ENCODE assay signal across 14 mouse cellular contexts in genomic region chr7:144936311-144936880, GRCm38 (mm10). TPM values are rescaled to one million over a fixed set of nuclear protein-coding genes. Genes with fewer than 3 reads are reported as not detected.
DNase-seq lines count a peak whose midpoint lies in the region; ATAC-seq and TF ChIP-seq lines count a peak whose summit lies in the region.
"Had no signal": no experiment of that assay in that cellular context is flagged by ENCODE, and none has a peak within 500 bp of the region (broad histone marks: within the 10 kb centered on the region; RNA-seq: fewer than 3 reads in every experiment).

No protein-coding gene starts in this region.

- no peak overlapping the region for H3K27ac ChIP-seq in forebrain, embryonic 11.5 days (ENCODE audit: low read depth, low read length)
- H3K27ac ChIP-seq in forebrain, postnatal 0 days (ENCODE audit: low read depth, low read length) = no peak overlapping the region
- no peak overlapping the region for H3K27ac ChIP-seq in limb, embryonic 11.5 days (replicated peaks; ENCODE audit: low read depth, low read length)
- H3K27ac ChIP-seq in limb, embryonic 10.5 days = no peak overlapping the region
- no peak overlapping the region for H3K27ac ChIP-seq in forebrain, embryonic 14.5 days (ENCODE audit: low read depth, low read length)
- H3K27ac ChIP-seq in midbrain, embryonic 15.5 days = no peak overlapping the region

- peaks cover 10% of the 10 kb centered on the region for H3K4me1 ChIP-seq in forebrain, embryonic 11.5 days (replicated peaks; ENCODE audit: control insufficient read depth, insufficient read depth, low read length)
- H3K4me1 ChIP-seq in forebrain, postnatal 0 days (ENCODE audit: insufficient read depth) = peaks cover 21% of the 10 kb centered on the region
- peaks cover 11% of the 10 kb centered on the region; the same call in 1 of the 2 replicates for H3K4me1 ChIP-seq in limb, embryonic 11.5 days (ENCODE audit: control insufficient read depth, insufficient read depth, low read length)
- peaks cover 55% of the 10 kb centered on the region for H3K4me1 ChIP-seq in limb, embryonic 10.5 days
- peaks cover 14% of the 10 kb centered on the region for H3K4me1 ChIP-seq in forebrain, embryonic 14.5 days (ENCODE audit: control insufficient read depth, insufficient read depth, low read length)
- peaks cover 52% of the 10 kb centered on the region for H3K4me1 ChIP-seq in midbrain, embryonic 15.5 days

- peaks cover 36% of the 10 kb centered on the region; the same call in 1 of the 2 replicates for H3K36me3 ChIP-seq in forebrain, embryonic 11.5 days (ENCODE audit: control insufficient read depth, insufficient read depth, low read length)
- H3K36me3 ChIP-seq in forebrain, postnatal 0 days (ENCODE audit: insufficient read depth) = no peaks in the 10 kb centered on the region
- H3K36me3 ChIP-seq in limb, embryonic 11.5 days (ENCODE audit: control insufficient read depth, insufficient read depth, low read length) = peaks cover 18% of the 10 kb centered on the region
- peaks cover 66% of the 10 kb centered on the region for H3K36me3 ChIP-seq in limb, embryonic 10.5 days
- H3K36me3 ChIP-seq in forebrain, embryonic 14.5 days (ENCODE audit: control insufficient read depth, insufficient read depth, low read length) = peaks cover 30% of the 10 kb centered on the region
- H3K36me3 ChIP-seq in midbrain, embryonic 15.5 days (replicated peaks) = no peaks in the 10 kb centered on the region

- WGBS in forebrain, embryonic 11.5 days = 88% methylated on average over 4 of the region's 4 CpGs
- 78% methylated on average over 4 of the region's 4 CpGs for WGBS in forebrain, postnatal 0 days
- 85% methylated on average over 4 of the region's 4 CpGs for WGBS in limb, embryonic 11.5 days
- 88% methylated on average over 4 of the region's 4 CpGs for WGBS in limb, embryonic 10.5 days
- WGBS in forebrain, embryonic 14.5 days = 86% methylated on average over 4 of the region's 4 CpGs
- 81% methylated on average over 4 of the region's 4 CpGs for WGBS in midbrain, embryonic 15.5 days

- ATAC-seq in forebrain, embryonic 11.5 days (replicated peaks; ENCODE audit: low FRiP score) = no peak
- no peak for ATAC-seq in forebrain, postnatal 0 days
- ATAC-seq in limb, embryonic 11.5 days (ENCODE audit: insufficient number of reproducible peaks, low FRiP score, low TSS enrichment, low read depth) = no peak
- ATAC-seq in forebrain, embryonic 14.5 days = no peak
- ATAC-seq in midbrain, embryonic 15.5 days (replicated peaks) = no peak
- ATAC-seq: intestine, postnatal 0 days had no signal

- H3K9ac ChIP-seq in forebrain, embryonic 11.5 days (ENCODE audit: low read length) = no peak overlapping the region; the same call in 1 of the 2 replicates
- no peak overlapping the region for H3K9ac ChIP-seq in forebrain, postnatal 0 days
- H3K9ac ChIP-seq in limb, embryonic 11.5 days (ENCODE audit: low read length) = peak overlapping the region; percentile 22; the same call in 1 of the 2 replicates
- H3K9ac ChIP-seq in forebrain, embryonic 14.5 days (ENCODE audit: low read length) = peak overlapping the region; percentile 13; the same call in 1 of the 2 replicates
- no peak overlapping the region for H3K9ac ChIP-seq in midbrain, embryonic 15.5 days

- no peak overlapping the region for H3K4me3 ChIP-seq in forebrain, embryonic 11.5 days (ENCODE audit: low read depth, low read length)
- H3K4me3 ChIP-seq in forebrain, postnatal 0 days (ENCODE audit: low read depth, low read length) = no peak overlapping the region
- no peak overlapping the region for H3K4me3 ChIP-seq in limb, embryonic 11.5 days (ENCODE audit: low read depth, low read length)
- no peak overlapping the region for H3K4me3 ChIP-seq in limb, embryonic 10.5 days
- no peak overlapping the region for H3K4me3 ChIP-seq in forebrain, embryonic 14.5 days (ENCODE audit: low read depth, low read length)
- H3K4me3 ChIP-seq in midbrain, embryonic 15.5 days = no peak overlapping the region

- H3K4me2 ChIP-seq in forebrain, embryonic 11.5 days (ENCODE audit: low read depth, low read length, severe bottlenecking) = peak overlapping the region; percentile 11; the same call in 1 of the 2 replicates
- no peak overlapping the region for H3K4me2 ChIP-seq in forebrain, postnatal 0 days (ENCODE audit: low read depth)
- H3K4me2 ChIP-seq in limb, embryonic 11.5 days (ENCODE audit: low read depth, severe bottlenecking) = no peak overlapping the region
- H3K4me2 ChIP-seq in forebrain, embryonic 14.5 days (ENCODE audit: low read length) = no peak overlapping the region
- H3K4me2 ChIP-seq in midbrain, embryonic 15.5 days = 0 out of 2 replicates have a peak overlapping the region, but pooled peaks have one; percentile 96

- no peaks in the 10 kb centered on the region for H3K27me3 ChIP-seq in forebrain, embryonic 11.5 days (ENCODE audit: control insufficient read depth, insufficient read depth, low read length)
- peaks cover 28% of the 10 kb centered on the region for H3K27me3 ChIP-seq in forebrain, postnatal 0 days (ENCODE audit: insufficient read depth, low read length)
- H3K27me3 ChIP-seq in limb, embryonic 11.5 days (ENCODE audit: control insufficient read depth, insufficient read depth, low read length) = no peaks in the 10 kb centered on the region
- no peaks in the 10 kb centered on the region for H3K27me3 ChIP-seq in limb, embryonic 10.5 days (ENCODE audit: low read depth, poor library complexity, severe bottlenecking)
- H3K27me3 ChIP-seq in forebrain, embryonic 14.5 days (replicated peaks; ENCODE audit: control insufficient read depth, insufficient read depth, low read length) = peaks cover 13% of the 10 kb centered on the region
- H3K27me3 ChIP-seq in midbrain, embryonic 15.5 days (replicated peaks) = peaks cover 24% of the 10 kb centered on the region

- DNase-seq in forebrain, embryonic 11.5 days (ENCODE audit: low spot score) = no peak
- no peak for DNase-seq in forebrain, postnatal 0 days
- DNase-seq in limb, embryonic 11.5 days (ENCODE audit: low spot score) = no peak
- no peak for DNase-seq in limb, embryonic 10.5 days (ENCODE audit: low spot score)
- DNase-seq in forebrain, embryonic 14.5 days (ENCODE audit: low spot score) = no peak
- DNase-seq in adipocyte (ENCODE audit: low spot score) = no peak
- no peak for DNase-seq in ovary, postnatal 36 days (ENCODE audit: low spot score)
- DNase-seq: liver had no signal

- no peaks in the 10 kb centered on the region for H3K9me3 ChIP-seq in forebrain, embryonic 11.5 days (ENCODE audit: control insufficient read depth, low read length)
- no peaks in the 10 kb centered on the region for H3K9me3 ChIP-seq in forebrain, postnatal 0 days (ENCODE audit: low read length)
- H3K9me3 ChIP-seq in limb, embryonic 11.5 days (ENCODE audit: control insufficient read depth, low read length) = no peaks in the 10 kb centered on the region
- no peaks in the 10 kb centered on the region for H3K9me3 ChIP-seq in limb, embryonic 10.5 days (replicated peaks)
- H3K9me3 ChIP-seq in forebrain, embryonic 14.5 days (replicated peaks; ENCODE audit: control insufficient read depth, low read length) = no peaks in the 10 kb centered on the region
- no peaks in the 10 kb centered on the region for H3K9me3 ChIP-seq in midbrain, embryonic 15.5 days

- TF ChIP-seq CTCF in forebrain, postnatal 0 days (IDR thresholded peaks at IDR 0.05; ENCODE audit: low read depth) = no peak

RNA-seq across cellular contexts. Expression of gene Ccnd1, which starts 3.3 kb away (rescaled TPM):
- polyA plus RNA-seq in forebrain, embryonic 11.5 days (2014; fragmentation: Nextera tagmentation; extraction: Ambion mirVana) = 238 and 268 TPM in 2 replicates
- 21.6 and 33.5 TPM in 2 replicates for total RNA-seq in forebrain, postnatal 0 days (2014; rRNA removed)
- polyA plus RNA-seq in forebrain, postnatal 0 days (2015; fragmentation: Nextera tagmentation; extraction: Ambion mirVana) = 23.9 and 29.0 TPM in 2 replicates
- polyA plus RNA-seq in limb, embryonic 11.5 days (2014; fragmentation: Nextera tagmentation; extraction: Ambion mirVana) = 166 and 200 TPM in 2 replicates
- polyA plus RNA-seq in limb, embryonic 10.5 days (2016; fragmentation: Nextera tagmentation; extraction: Ambion mirVana) = 152 and 160 TPM in 2 replicates
- polyA plus RNA-seq in forebrain, embryonic 14.5 days (2014; fragmentation: Nextera tagmentation; extraction: Ambion mirVana) = 60.8 and 70.3 TPM in 2 replicates
- polyA plus RNA-seq in midbrain, embryonic 15.5 days (2015; fragmentation: Nextera tagmentation; extraction: Ambion mirVana) = 39.4 and 40.8 TPM in 2 replicates

RNA-seq across cellular contexts. Expression of gene LTO1, which starts 21.5 kb away (rescaled TPM):
- 29.2 and 31.1 TPM in 2 replicates for polyA plus RNA-seq in forebrain, embryonic 11.5 days (2014; fragmentation: Nextera tagmentation; extraction: Ambion mirVana)
- total RNA-seq in forebrain, postnatal 0 days (2014; rRNA removed) = 21.7 and 22.4 TPM in 2 replicates
- 16.4 and 17.6 TPM in 2 replicates for polyA plus RNA-seq in forebrain, postnatal 0 days (2015; fragmentation: Nextera tagmentation; extraction: Ambion mirVana)
- 22.6 and 23.3 TPM in 2 replicates for polyA plus RNA-seq in limb, embryonic 11.5 days (2014; fragmentation: Nextera tagmentation; extraction: Ambion mirVana)
- 23.4 and 27.2 TPM in 2 replicates for polyA plus RNA-seq in limb, embryonic 10.5 days (2016; fragmentation: Nextera tagmentation; extraction: Ambion mirVana)
- 26.7 and 27.8 TPM in 2 replicates for polyA plus RNA-seq in forebrain, embryonic 14.5 days (2014; fragmentation: Nextera tagmentation; extraction: Ambion mirVana)
- polyA plus RNA-seq in midbrain, embryonic 15.5 days (2015; fragmentation: Nextera tagmentation; extraction: Ambion mirVana) = 32.2 and 33.6 TPM in 2 replicates

RNA-seq across cellular contexts. Expression of gene Fgf15, which starts 40.1 kb away (rescaled TPM):
- 92.1 and 92.3 TPM in 2 replicates for polyA plus RNA-seq in forebrain, embryonic 11.5 days (2014; fragmentation: Nextera tagmentation; extraction: Ambion mirVana)
- 2.5 and 4.0 TPM in 2 replicates for total RNA-seq in forebrain, postnatal 0 days (2014; rRNA removed)
- 5.0 and 6.1 TPM in 2 replicates for polyA plus RNA-seq in forebrain, postnatal 0 days (2015; fragmentation: Nextera tagmentation; extraction: Ambion mirVana)
- polyA plus RNA-seq in limb, embryonic 11.5 days (2014; fragmentation: Nextera tagmentation; extraction: Ambion mirVana) = 0.47 and 0.52 TPM in 2 replicates
- 0.35 and 0.70 TPM in 2 replicates for polyA plus RNA-seq in limb, embryonic 10.5 days (2016; fragmentation: Nextera tagmentation; extraction: Ambion mirVana)
- 28.1 and 36.3 TPM in 2 replicates for polyA plus RNA-seq in forebrain, embryonic 14.5 days (2014; fragmentation: Nextera tagmentation; extraction: Ambion mirVana)
- 26.7 and 26.8 TPM in 2 replicates for polyA plus RNA-seq in midbrain, embryonic 15.5 days (2015; fragmentation: Nextera tagmentation; extraction: Ambion mirVana)
- total RNA-seq: gastrocnemius, adult 18-20 months; layer of hippocampus, postnatal 10 days had no signal
- polyA plus RNA-seq: heart, embryonic 14.5 days; testis, adult 2 months had no signal

Comparison
In these comparisons a context has a peak if more than half of its experiments do, and no peak if none do; other contexts are left out.
1. H3K4me2 ChIP-seq: peak in forebrain, embryonic 11.5 days (single experiment) and midbrain, embryonic 15.5 days (single experiment); none in forebrain, postnatal 0 days (single experiment), limb, embryonic 11.5 days (single experiment) and forebrain, embryonic 14.5 days (single experiment).
2. H3K9ac ChIP-seq: peak in limb, embryonic 11.5 days (single experiment) and forebrain, embryonic 14.5 days (single experiment); none in forebrain, embryonic 11.5 days (single experiment), forebrain, postnatal 0 days (single experiment) and midbrain, embryonic 15.5 days (single experiment).